Mouse (Mus musculus) limb, embryonic 11.5 days (tissue): ENCODE results near the gene Ostf1. TPM values are rescaled to one million over a fixed set of nuclear protein-coding genes. Genes with fewer than 3 reads are reported as not detected.

Experiments
- ATAC-seq: fragments of 200-750 bp; cut with Nextera tagmentation; 2 replicates; pipeline ENCODE4 v1.8.0; 2017; ENCODE audit warnings: low read depth; ENCODE audit not compliant: insufficient number of reproducible peaks, low FRiP score, low TSS enrichment
- DNase-seq: peaks from one replicate; pipeline ENCODE4 v3.0.0-alpha.2; 2015; ENCODE audit warnings: low spot score
- H3K27ac ChIP-seq: fragments of 300-500 bp; sonication (generic); replicated peaks from 2 replicates; pipeline ENCODE4 v1.5.1; 2014; ENCODE audit warnings: low read depth, mild to moderate bottlenecking, low read length
- H3K27me3 ChIP-seq: fragments of 300-500 bp; sonication (generic); 2 replicates; pipeline ENCODE4 v1.6.1; 2014; ENCODE audit warnings: mild to moderate bottlenecking, low read length, mixed read lengths; ENCODE audit not compliant: control insufficient read depth, insufficient read depth
- H3K36me3 ChIP-seq: fragments of 300-500 bp; sonication (generic); 2 replicates; pipeline ENCODE4 v1.6.1; 2014; ENCODE audit warnings: mild to moderate bottlenecking, low read length, moderate library complexity, mixed read lengths; ENCODE audit not compliant: control insufficient read depth, insufficient read depth
- H3K4me1 ChIP-seq: fragments of 300-500 bp; sonication (generic); 2 replicates; pipeline ENCODE4 v1.6.1; 2014; ENCODE audit warnings: low read length, mixed read lengths; ENCODE audit not compliant: control insufficient read depth, insufficient read depth
- H3K4me2 ChIP-seq: fragments of 300-500 bp; sonication (generic); 2 replicates; pipeline ENCODE4 v1.6.1; 2014; ENCODE audit warnings: low read depth, mild to moderate bottlenecking, moderate library complexity; ENCODE audit not compliant: severe bottlenecking
- H3K4me3 ChIP-seq: fragments of 300-500 bp; sonication (generic); 2 replicates; pipeline ENCODE4 v1.5.1; 2014; ENCODE audit warnings: low read depth, low read length
- H3K9ac ChIP-seq: fragments of 300-500 bp; sonication (generic); 2 replicates; pipeline ENCODE4 v1.6.1; 2014; ENCODE audit warnings: mild to moderate bottlenecking, low read length
- H3K9me3 ChIP-seq: fragments of 300-500 bp; sonication (generic); 2 replicates; pipeline ENCODE4 v1.6.1; 2016; ENCODE audit warnings: low read length; ENCODE audit not compliant: control insufficient read depth
- WGBS: fragments of 180-500 bp; shearing (Covaris S2); extraction: QIAGEN DNeasy Blood & Tissue Kit; methylation state at CpG from one replicate; pipeline ENCODE4 v1.1.7; 2014; 5-methylcytosine and 5-hydroxymethylcytosine counted together
- polyA plus RNA-seq: library from polyadenylated mRNA; unstranded; fragments of >200 nt; fragmentation: Nextera tagmentation; extraction: Ambion mirVana; gene quantifications from 2 replicates; pipeline ENCODE4 v1.2.1, GENCODE M21; 2014

Ostf1 gene
- polyA plus RNA-seq, 1 experiment from 2014 or later: 31.9 TPM

DNA sequence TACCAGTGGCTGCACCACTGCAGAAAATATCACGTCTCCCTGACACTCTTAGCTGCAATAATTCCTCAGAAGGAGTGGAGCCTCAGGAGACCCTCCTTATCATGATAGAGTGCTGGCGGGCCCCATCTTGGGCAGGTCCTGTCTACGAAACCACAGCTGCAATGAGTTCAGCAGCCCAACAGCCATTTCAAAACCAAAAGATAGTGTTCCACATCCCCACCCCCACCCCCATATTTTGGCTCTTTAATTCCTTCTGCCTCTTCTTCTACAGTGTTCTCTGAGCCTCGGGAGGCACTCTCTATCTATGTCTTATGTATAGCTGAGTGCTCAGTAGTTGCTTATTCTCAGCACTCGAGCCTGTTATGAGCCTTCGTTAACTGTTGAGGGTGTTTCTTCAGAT, 18.9 kb upstream of the Ostf1 start:
- no peak overlapping the region for H3K4me3 ChIP-seq
- no peaks in the 10 kb centered on the region for H3K27me3 ChIP-seq
- ATAC-seq: no peak
- no peak overlapping the region for H3K9ac ChIP-seq
- H3K27ac ChIP-seq: no peak overlapping the region
- no peaks in the 10 kb centered on the region for H3K4me1 ChIP-seq
- H3K9me3 ChIP-seq: no peaks in the 10 kb centered on the region
- no peaks in the 10 kb centered on the region for H3K36me3 ChIP-seq
- DNase-seq: no peak
- 80% methylated on average over 6 of the region's 6 CpGs for WGBS
- H3K4me2 ChIP-seq: no peak overlapping the region

DNA sequence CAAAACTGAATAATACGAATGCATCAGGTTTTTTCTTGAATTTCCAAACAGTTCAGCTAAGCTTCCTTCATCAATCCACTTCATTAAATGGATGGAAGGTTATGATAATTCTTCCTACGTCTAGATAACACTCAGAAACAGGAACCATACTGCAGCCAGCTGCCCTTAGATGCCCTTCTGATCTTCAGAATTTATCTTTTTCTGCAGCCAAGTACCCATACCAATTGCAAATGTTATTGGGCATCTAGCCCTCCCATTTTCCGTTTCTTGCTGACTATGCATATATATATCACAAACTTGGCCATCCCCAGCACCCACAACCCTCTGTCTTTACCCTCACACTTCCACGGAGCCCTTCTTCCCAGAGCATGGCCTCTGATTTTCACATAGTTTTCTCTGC, 18.3 kb upstream of the Ostf1 start:
- no peak overlapping the region for H3K4me2 ChIP-seq
- H3K27me3 ChIP-seq: no peaks in the 10 kb centered on the region
- DNase-seq (no peak), ATAC-seq (no peak)
- no peak overlapping the region for H3K27ac ChIP-seq
- no peak overlapping the region for H3K9ac ChIP-seq
- 82% methylated on average over 4 of the region's 4 CpGs for WGBS
- H3K4me1 ChIP-seq: no peaks in the 10 kb centered on the region
- H3K4me3 ChIP-seq: no peak overlapping the region
- H3K36me3 ChIP-seq: no peaks in the 10 kb centered on the region
- H3K9me3 ChIP-seq: no peaks in the 10 kb centered on the region

DNA sequence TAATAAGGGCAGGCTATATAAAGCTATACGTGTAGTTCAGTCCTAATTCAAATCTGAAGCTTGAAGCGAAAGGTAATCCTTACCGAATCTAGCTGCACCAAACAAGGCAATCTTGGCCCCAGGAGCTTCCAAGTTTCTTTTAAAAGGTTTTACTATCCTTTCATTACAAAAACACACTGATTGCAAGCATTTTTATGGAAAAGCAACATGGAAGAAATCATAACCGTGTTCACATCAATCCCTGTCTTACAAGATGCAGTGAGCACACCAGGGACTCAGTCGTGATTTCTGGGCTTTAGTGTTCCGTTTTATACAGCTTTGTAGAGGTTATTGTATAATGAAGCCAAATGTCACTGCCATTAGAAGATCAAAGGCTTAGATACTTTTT, 16.9 kb upstream of the Ostf1 start:
- DNase-seq (no peak), ATAC-seq (no peak)
- H3K4me1 ChIP-seq: no peaks in the 10 kb centered on the region
- no peak overlapping the region for H3K4me2 ChIP-seq
- no peaks in the 10 kb centered on the region for H3K27me3 ChIP-seq
- no peak overlapping the region for H3K27ac ChIP-seq
- H3K9me3 ChIP-seq: no peaks in the 10 kb centered on the region
- 73% methylated on average over 6 of the region's 6 CpGs for WGBS
- H3K9ac ChIP-seq: no peak overlapping the region
- no peak overlapping the region for H3K4me3 ChIP-seq
- no peaks in the 10 kb centered on the region for H3K36me3 ChIP-seq

DNA sequence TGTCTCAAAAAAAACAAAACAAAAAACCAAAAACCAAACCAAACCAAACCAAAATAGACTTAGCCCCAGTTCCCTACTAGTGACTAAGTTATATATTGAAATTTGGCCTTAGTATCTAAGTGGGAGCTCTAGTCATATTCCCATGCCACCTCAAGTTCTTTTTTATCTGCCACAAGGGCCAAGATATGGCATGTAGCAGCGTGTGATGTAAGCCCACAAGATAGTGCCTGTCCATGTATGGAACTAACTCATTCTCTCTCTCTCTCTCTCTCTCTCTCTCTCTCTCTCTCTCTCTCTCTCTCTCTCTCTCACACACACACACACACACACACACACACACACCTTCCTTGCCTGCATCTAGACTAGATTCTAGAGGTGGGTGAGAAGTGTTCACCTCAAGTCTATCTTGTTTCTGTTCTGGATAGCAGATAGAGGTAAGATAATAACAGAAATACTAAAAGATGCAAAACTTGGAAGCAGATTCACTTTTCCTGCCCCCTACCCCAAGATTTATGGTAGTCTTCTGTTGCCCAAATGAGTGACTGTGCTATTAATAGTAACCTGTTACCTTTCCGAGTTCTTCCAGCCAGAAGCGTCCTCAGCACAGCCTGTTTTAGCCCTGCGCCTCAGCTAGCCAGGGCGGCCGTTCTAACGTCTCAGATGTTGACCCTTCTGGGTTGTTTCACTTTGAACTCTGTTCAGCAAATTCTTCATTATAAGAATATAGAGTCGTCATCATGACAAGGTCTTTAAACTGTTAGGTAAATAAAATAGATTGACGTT, 16.3 kb upstream of the Ostf1 start:
- ATAC-seq (no peak), DNase-seq (no peak)
- no peak overlapping the region for H3K4me2 ChIP-seq
- no peaks in the 10 kb centered on the region for H3K9me3 ChIP-seq
- no peaks in the 10 kb centered on the region for H3K36me3 ChIP-seq
- H3K4me3 ChIP-seq: no peak overlapping the region
- H3K9ac ChIP-seq: no peak overlapping the region
- H3K27ac ChIP-seq: no peak overlapping the region
- no peaks in the 10 kb centered on the region for H3K4me1 ChIP-seq
- 56% methylated on average over 9 of the region's 9 CpGs for WGBS
- no peaks in the 10 kb centered on the region for H3K27me3 ChIP-seq

DNA sequence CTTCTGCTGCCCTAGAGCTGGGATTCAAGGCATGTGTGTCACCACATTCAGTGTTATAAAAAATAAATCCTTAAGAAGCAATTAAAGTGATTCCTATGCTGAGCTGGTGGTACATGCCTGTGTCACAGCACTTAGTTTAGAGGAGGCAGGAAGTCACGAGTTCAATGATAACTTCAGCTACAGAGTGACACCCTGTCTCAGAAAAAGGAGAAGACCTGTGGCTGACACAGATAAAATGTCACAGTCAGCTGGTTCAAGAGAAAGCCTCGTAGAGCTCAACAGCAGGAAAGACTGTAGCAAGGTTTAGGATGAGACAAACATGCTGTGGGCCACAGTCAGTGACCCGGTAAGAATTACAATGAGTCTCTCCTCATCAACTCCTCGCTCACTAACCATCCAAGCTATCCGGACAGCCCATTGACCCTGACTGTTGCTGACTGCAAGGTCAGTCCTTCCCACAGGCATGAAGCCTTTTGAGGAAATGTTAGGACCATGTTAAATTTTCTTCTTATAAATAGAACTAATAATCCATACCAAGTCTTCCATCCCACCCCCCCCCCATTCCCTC, 15.3 kb upstream of the Ostf1 start:
- ATAC-seq (no peak), DNase-seq (no peak)
- H3K27me3 ChIP-seq: no peaks in the 10 kb centered on the region
- H3K27ac ChIP-seq: no peak overlapping the region
- no peaks in the 10 kb centered on the region for H3K9me3 ChIP-seq
- no peaks in the 10 kb centered on the region for H3K4me1 ChIP-seq
- H3K9ac ChIP-seq: no peak overlapping the region
- H3K4me2 ChIP-seq: no peak overlapping the region
- 80% methylated on average over 5 of the region's 5 CpGs for WGBS
- H3K4me3 ChIP-seq: no peak overlapping the region
- no peaks in the 10 kb centered on the region for H3K36me3 ChIP-seq

DNA sequence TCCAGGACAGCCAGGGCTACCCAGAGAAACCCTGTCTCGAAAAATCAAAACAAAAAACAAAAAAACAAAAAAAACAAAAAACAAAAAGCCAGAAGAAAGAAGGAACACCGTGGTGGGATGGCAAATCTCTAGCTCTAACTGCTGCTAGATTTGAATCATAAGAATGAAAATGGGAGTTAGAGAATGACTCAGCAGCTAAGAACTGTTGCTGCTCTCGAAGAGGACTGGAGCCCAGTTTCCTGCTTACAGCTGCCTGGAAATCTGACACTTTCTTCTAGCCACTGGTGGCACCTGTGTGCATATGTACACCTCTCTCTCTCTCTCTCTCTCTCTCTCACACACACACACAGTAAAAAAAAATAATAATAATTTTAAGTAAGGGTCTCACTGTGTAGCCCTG, 14.8 kb upstream of the Ostf1 start:
- H3K9me3 ChIP-seq: no peaks in the 10 kb centered on the region
- no peak overlapping the region for H3K9ac ChIP-seq
- no peak overlapping the region for H3K4me3 ChIP-seq
- ATAC-seq: no peak
- H3K36me3 ChIP-seq: no peaks in the 10 kb centered on the region
- no peak overlapping the region for H3K4me2 ChIP-seq
- no peaks in the 10 kb centered on the region for H3K4me1 ChIP-seq
- WGBS: 68% methylated on average over 3 of the region's 3 CpGs
- H3K27me3 ChIP-seq: no peaks in the 10 kb centered on the region
- no peak for DNase-seq
- no peak overlapping the region for H3K27ac ChIP-seq

DNA sequence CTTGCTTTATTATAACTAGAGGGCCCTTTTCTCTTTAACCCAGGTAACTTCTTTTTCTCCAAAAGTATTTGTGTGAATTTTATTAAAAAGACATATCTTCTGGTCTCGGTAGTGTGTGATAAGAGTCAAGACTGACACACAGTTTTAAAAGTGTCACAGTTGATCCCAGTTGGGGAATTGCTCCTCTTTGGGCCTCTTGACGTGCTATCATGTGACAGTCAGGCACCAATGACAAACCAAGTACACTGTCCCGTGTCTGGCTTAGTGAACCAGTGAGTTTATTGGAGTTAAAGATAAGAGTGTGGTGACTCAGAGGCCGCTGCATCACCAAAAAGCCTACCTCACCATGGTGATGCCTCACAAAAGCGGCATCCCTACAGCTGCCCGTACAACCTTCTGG, 12.5 kb upstream of the Ostf1 start:
- ATAC-seq: no peak
- Histone ChIP-seq H3K4me3 (no peak overlapping the region), H3K4me2 (no peak overlapping the region), H3K9me3 (no peaks in the 10 kb centered on the region), H3K36me3 (no peaks in the 10 kb centered on the region), H3K4me1 (no peaks in the 10 kb centered on the region), H3K27ac (no peak overlapping the region), H3K27me3 (no peaks in the 10 kb centered on the region), H3K9ac (no peak overlapping the region)
- DNase-seq: no peak
- 76% methylated on average over 6 of the region's 6 CpGs for WGBS

DNA sequence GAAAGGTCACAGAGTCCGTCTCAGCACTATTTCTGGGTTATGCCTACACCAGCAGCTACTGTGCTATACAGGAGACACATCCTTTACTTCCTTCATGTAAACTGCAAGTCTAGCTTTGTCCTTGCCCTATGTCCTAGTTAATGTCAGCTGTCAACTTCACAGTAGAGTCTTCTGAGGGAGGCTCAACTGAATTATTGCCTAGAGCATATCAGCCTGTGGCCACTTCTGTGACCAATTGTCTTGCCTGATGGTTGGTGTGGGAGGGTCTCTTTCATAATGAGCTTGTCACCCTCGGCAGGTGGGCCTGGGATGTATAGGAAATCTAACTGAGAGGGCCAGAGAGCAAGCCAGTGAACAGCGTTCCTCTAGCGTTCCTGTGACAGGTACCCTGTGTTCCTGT, 11.8 kb upstream of the Ostf1 start:
- no peak overlapping the region for H3K4me2 ChIP-seq
- H3K9me3 ChIP-seq: no peaks in the 10 kb centered on the region
- no peaks in the 10 kb centered on the region for H3K36me3 ChIP-seq
- no peak overlapping the region for H3K27ac ChIP-seq
- no peak for ATAC-seq
- no peak overlapping the region for H3K4me3 ChIP-seq
- DNase-seq: no peak
- no peak overlapping the region for H3K9ac ChIP-seq
- no peaks in the 10 kb centered on the region for H3K4me1 ChIP-seq
- 73% methylated on average over 4 of the region's 4 CpGs for WGBS
- no peaks in the 10 kb centered on the region for H3K27me3 ChIP-seq

DNA sequence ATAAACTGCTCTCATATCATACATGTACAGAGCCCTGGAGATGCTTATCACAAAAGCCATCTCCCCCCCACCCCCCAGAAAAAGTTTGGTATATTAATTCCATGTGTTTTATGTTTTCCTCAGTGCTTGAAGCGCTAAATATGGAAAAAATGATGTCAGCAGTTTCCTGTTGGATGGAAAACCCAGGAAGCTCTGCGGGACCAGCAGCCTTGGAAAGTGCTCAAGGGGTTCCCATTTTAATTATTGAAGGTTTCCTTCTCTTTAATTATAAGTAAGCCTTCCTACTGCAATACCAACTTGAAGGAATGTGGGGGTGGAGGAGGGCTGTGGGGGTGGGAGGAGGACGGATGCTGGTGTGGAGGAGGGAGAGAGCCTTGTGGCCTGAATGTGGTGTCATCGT, 9.4 kb upstream of the Ostf1 start:
- Histone ChIP-seq H3K36me3 (no peaks in the 10 kb centered on the region), H3K9ac (no peak overlapping the region), H3K4me3 (no peak overlapping the region), H3K27me3 (no peaks in the 10 kb centered on the region), H3K9me3 (no peaks in the 10 kb centered on the region), H3K4me2 (no peak overlapping the region), H3K4me1 (no peaks in the 10 kb centered on the region), H3K27ac (no peak overlapping the region)
- ATAC-seq (no peak), DNase-seq (no peak)
- WGBS: 54% methylated on average over 4 of the region's 4 CpGs
